Mouse (Mus musculus) adrenal gland, postnatal 36 days (tissue): Measurements from ENCODE around the gene Col5a1. TPM values are rescaled to one million over a fixed set of nuclear protein-coding genes. Genes with fewer than 3 reads are reported as not detected.

Experiments
- DNase-seq, 2 experiments: peaks; one replicate each; pipeline ENCODE4 v3.0.0; 2021; ENCODE audit warnings: mixed read lengths in 1 of 2
- total RNA-seq, 2 experiments: library from RNA; stranded (reverse); gene quantifications; 2 replicates each; pipeline ENCODE4 v1.2.3; 2021

The Col5a1 gene
- total RNA-seq, 2 experiments from 2014 or later, result 51.4 to 64.3 TPM

DNA sequence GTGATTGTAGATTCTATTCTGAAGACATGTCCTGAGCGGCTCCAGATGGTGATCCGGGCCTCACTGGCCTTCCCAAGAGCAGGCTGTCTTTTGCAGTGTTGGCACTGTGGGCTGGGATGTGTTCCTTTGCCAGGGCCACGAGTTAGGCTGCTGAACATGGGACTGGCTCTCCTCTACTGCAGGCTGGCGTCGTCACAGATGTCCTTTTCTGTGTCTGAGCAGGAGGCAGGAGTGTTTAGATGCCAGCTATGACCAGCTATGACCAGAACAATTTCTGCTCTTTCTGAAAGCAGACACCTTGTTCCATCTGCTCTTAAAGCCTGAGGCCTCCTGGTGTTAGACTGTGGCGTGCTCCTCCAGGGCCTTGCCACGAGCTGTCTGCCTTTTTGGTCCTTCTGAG lies 31.9 kb downstream of the Col5a1 start:
- no peak for DNase-seq

DNA sequence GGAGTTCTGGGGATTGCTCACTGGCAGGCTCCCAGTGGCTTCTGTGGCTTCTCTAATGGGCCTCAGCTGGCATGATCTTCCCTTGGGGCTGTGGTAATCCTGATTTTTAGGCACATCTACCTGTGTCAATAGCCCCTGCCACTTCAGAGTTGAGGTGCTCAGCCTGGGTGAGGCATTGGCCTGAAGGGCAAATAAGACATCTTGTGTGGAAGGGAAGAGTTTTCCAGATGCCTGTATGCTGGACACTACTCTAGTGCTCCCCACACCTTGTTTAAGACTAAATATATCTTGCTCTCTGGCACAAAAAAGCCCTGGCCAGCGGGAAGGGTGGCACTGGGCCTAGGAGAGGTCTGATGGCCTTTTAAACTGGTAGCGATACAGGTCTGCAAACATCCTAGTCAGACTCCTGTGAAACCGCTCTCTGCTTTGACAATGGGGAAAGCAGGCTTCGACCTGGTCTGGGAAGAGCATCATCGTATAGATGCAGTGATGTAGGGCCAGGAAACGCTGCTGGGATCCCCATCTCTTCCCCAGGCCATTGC lies 33.2 kb downstream of the Col5a1 start:
- no peak for DNase-seq

- no peak for DNase-seq
Measured at GRCm38 (mm10) chr2:27922053-27922452, 35.8 kb downstream of the Col5a1 start.

DNA sequence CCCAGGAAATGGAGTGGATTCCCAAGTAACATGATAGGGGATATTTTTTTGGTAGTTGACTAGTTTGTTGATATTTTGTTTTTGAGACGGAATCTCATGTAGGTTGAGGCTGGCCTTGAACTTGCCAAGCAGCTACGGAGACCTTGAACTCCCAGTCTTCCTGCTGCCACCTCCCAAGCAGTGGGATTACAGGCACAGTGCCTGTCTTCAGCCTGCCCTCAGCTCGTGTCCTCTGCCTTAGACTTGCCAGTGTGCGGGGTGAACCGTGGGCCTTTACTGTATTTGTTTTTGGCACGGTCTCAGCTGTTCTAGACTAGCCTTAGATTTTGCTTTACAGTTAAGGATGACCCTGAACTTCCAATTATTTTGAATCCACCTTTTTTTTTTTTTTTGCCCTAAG lies 37.5 kb downstream of the Col5a1 start:
- no peak for DNase-seq

GRCm38 (mm10) chr2:27924463-27924862 lies 38.2 kb downstream of the Col5a1 start:
- DNase-seq, result no peak

- peak; percentile 73 to 77 for DNase-seq
Measured at GRCm38 (mm10) chr2:27926478-27927165, 40.4 kb downstream of the Col5a1 start.

GRCm38 (mm10) chr2:27930471-27931015 lies 44.3 kb downstream of the Col5a1 start:
- DNase-seq, result peak; percentile 52 to 56

GRCm38 (mm10) chr2:27931130-27931529 lies 44.9 kb downstream of the Col5a1 start:
- DNase-seq, result no peak

GRCm38 (mm10) chr2:27931971-27932370 lies 45.7 kb downstream of the Col5a1 start:
- no peak for DNase-seq

DNA sequence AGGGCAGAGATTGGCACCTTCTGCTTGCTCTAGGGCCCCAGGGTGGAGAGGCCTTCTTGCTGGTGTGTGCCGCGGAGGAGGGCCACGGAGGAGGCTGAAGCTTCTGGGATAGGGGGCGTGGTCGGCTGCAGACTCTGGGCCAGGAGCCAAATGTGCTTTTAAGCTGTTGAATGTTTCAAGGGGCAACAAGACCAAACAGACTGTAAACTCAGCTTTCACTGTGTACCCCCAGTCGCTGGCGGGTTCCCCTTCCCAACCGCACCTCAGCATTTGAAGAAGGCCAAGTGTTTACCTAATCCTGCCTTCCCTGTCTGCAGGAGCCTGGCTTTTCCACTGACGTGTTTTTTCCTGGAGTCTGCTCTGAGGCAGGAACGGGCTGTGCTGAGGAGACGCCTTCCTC lies 48.0 kb downstream of the Col5a1 start:
- DNase-seq, result peak; percentile 35 to 59

GRCm38 (mm10) chr2:27934831-27935230 lies 48.6 kb downstream of the Col5a1 start:
- DNase-seq, result no peak

- DNase-seq, result peak; percentile 70 to 73
Measured at GRCm38 (mm10) chr2:27935441-27935840, 49.2 kb downstream of the Col5a1 start.

- DNase-seq, result peak; percentile 89 to 90
Measured at GRCm38 (mm10) chr2:27936607-27937191, 50.5 kb downstream of the Col5a1 start.

- DNase-seq, result no peak
Measured at GRCm38 (mm10) chr2:27939433-27939832, 53.2 kb downstream of the Col5a1 start.

DNA sequence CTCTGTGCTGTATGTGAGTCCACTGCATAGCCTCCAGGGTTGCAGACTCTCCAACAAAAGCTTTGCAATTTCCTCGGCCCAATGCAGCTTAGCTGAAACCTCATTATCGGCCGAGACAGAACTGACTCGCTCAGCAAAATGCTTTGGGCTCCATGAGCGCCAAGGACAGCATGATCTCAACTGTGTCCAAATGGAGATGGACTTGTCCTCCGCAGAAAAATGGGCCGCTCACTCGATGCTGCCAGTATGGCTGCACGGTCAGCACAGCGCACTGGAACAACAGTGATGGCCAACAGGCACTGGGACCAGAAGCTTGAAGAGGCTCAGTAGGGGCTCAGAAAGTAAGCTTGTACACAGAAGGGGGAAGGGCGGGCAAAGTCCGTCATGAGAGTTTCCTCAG lies 53.9 kb downstream of the Col5a1 start:
- DNase-seq, result peak in 1 of 2 experiments; percentile 17

- no peak for DNase-seq
Measured at GRCm38 (mm10) chr2:27947252-27947651, 61.0 kb downstream of the Col5a1 start.

- DNase-seq, result no peak
Measured at GRCm38 (mm10) chr2:27947917-27948316, 61.7 kb downstream of the Col5a1 start.

GRCm38 (mm10) chr2:27953866-27954265 lies 67.6 kb downstream of the Col5a1 start:
- peak; percentile 84 to 85 for DNase-seq

- DNase-seq, result no peak
Measured at GRCm38 (mm10) chr2:27954924-27955323, 68.7 kb downstream of the Col5a1 start.

DNA sequence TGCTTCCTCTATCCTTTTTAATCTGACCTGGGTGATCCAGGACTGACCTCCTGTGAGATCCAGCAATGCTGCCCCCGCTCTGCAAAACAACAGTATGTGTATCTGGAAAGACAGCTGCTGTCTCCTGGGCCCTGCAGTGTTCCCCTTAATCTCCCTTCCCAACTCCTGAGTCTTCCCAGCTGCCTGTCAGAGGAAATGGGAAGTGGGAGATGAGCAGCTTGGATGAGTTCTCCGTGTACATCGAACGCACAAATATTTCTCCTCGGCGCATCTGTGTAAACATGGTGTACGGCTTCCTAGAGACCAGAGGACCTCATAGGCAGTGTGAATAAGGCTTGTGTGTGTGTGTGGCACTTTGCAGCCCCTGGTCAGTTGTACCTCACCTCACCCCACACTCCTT lies 70.5 kb downstream of the Col5a1 start:
- DNase-seq, result no peak

DNA sequence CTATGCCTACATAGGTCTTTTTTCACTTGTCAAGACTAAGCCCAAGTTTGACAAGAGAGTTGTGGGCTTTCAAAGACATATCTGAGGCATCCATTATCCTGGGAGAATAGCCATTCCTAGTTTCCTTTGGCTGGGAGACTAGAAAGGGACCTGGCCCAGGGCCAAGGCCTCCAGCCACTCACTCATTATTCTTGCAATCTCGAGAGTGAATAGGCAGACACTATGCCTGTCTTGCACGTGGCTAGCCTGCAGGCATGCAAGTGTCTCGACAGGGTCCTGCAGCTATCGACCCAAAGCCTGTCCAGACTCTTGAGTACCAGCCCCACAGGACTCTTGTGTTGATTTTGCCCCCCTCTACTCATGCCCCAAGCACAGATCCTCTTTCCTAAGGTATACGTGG lies 71.0 kb downstream of the Col5a1 start:
- peak; percentile 71 to 74 for DNase-seq

GRCm38 (mm10) chr2:27959275-27959674 lies 73.0 kb downstream of the Col5a1 start:
- DNase-seq, result no peak

DNA sequence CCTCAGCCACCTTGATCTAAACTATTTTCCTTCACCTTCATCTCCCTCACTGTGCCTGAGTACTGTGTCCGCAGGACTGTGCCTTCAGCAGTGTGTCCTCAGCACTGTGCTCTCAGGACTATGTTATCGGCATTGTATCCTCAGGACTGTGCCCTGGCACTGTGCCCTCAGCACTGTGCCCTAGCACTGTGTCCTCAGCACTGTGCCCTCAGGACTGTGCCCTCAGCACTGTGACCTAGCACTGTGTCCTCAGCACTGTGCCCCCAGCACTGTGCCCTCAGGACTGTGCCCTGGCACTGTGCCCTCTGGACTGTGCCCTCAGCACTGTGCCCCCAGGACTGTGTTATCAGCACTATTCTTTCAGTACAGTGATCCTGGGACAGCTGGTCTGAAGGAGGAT lies 75.0 kb downstream of the Col5a1 start:
- DNase-seq, result no peak
